ENCODE assay signal across 8 mouse cellular contexts in the genomic region with DNA sequence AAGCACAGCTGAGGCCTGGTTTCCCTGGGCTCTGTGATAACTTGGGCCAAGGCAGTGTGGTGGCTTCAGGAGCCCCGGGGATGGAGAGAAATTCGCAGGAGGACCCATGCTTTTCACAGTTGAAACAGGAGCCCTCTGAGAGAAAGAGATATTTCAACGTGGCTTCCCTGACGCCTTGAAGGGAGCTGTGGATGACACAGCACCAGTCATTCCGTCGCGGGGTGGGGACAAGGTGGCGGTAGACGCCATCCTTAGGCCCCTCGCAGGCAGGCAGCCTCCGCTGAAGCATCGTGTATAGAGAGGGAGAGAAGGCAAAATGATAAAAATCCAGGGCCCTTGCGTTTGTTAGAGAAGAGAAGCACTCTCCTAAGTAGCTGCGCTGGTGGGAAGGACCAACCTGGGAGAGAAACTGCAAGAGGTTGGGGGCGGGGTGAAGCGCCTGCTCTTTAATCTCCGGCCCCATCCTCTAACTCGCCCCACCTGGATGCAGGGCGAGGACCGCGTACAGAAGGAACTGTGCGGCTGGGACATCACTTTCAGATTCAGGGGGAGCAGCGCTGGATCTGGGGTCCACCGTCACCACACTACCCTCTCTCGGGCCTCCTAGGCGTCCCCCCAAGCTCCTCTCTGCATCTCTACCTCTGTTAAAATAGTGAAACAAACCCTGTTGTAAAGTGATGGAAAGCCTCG. TPM values are rescaled to one million over a fixed set of nuclear protein-coding genes. Genes with fewer than 3 reads are reported as not detected.
DNase-seq lines count a peak whose midpoint lies in the region; ATAC-seq and TF ChIP-seq lines count a peak whose summit lies in the region.

No protein-coding gene starts in this region.

- no peak for TF ChIP-seq EP300 in stomach, postnatal 0 days (optimal IDR thresholded peaks at IDR 0.05)

- H3K9me3 ChIP-seq in forebrain, embryonic 11.5 days (ENCODE audit: control insufficient read depth, low read length): no peaks in the 10 kb centered on the region
- H3K9me3 ChIP-seq in stomach, postnatal 0 days (ENCODE audit: control insufficient read depth, low read length): no peaks in the 10 kb centered on the region

- TF ChIP-seq CTCF in stomach, postnatal 0 days (IDR thresholded peaks at IDR 0.05; ENCODE audit: low read depth): no peak

- DNase-seq in kidney, adult 11 months: peak; percentile 34
- no peak for DNase-seq in kidney, adult 8-10 months
- DNase-seq in R1 (ENCODE audit: low read depth, low spot score): peak; percentile 70
- DNase-seq in forebrain, embryonic 11.5 days (ENCODE audit: low spot score): no peak
- DNase-seq in kidney, adult 18-20 months: peak; percentile 53
- DNase-seq in stomach, postnatal 0 days (ENCODE audit: low spot score): peak; percentile 38
- no peak for DNase-seq in ovary, postnatal 14 days (ENCODE audit: low spot score)

- H3K4me2 ChIP-seq in forebrain, embryonic 11.5 days (ENCODE audit: low read depth, low read length, severe bottlenecking): peak overlapping the region; percentile 94
- peak overlapping the region; percentile 100 for H3K4me2 ChIP-seq in stomach, postnatal 0 days (replicated peaks; ENCODE audit: low read depth)

- H3K27ac ChIP-seq in forebrain, embryonic 11.5 days (ENCODE audit: low read depth, low read length): no peak overlapping the region
- H3K27ac ChIP-seq in macrophage: no peak overlapping the region
- H3K27ac ChIP-seq in stomach, postnatal 0 days (replicated peaks): peak overlapping the region; percentile 94

- peaks cover 19% of the 10 kb centered on the region for H3K27me3 ChIP-seq in forebrain, embryonic 11.5 days (ENCODE audit: control insufficient read depth, insufficient read depth, low read length)
- H3K27me3 ChIP-seq in stomach, postnatal 0 days (ENCODE audit: control insufficient read depth, insufficient read depth, low read length): no peaks in the 10 kb centered on the region

- peak overlapping the region; percentile 71 for H3K9ac ChIP-seq in forebrain, embryonic 11.5 days (ENCODE audit: low read length)
- H3K9ac ChIP-seq in stomach, postnatal 0 days (ENCODE audit: low read length): peak overlapping the region; percentile 84

- H3K4me3 ChIP-seq in forebrain, embryonic 11.5 days (ENCODE audit: low read depth, low read length): peak overlapping the region; percentile 73
- H3K4me3 ChIP-seq in macrophage (ENCODE audit: inconsistent target): peak overlapping the region; percentile 41; the same call in 1 of the 2 replicates
- peak overlapping the region; percentile 83 for H3K4me3 ChIP-seq in stomach, postnatal 0 days (ENCODE audit: low read depth, low read length)

- peaks cover 81% of the 10 kb centered on the region for H3K79me2 ChIP-seq in macrophage (ENCODE audit: inconsistent target)

- no peaks in the 10 kb centered on the region for H3K36me3 ChIP-seq in forebrain, embryonic 11.5 days (ENCODE audit: control insufficient read depth, insufficient read depth, low read length)
- peaks cover 17% of the 10 kb centered on the region; the same call in 1 of the 2 replicates for H3K36me3 ChIP-seq in macrophage (ENCODE audit: inconsistent target)
- no peaks in the 10 kb centered on the region for H3K36me3 ChIP-seq in stomach, postnatal 0 days (ENCODE audit: control insufficient read depth, insufficient read depth, low read length)

- 2% methylated on average over 27 of the region's 27 CpGs for WGBS in forebrain, embryonic 11.5 days
- 21% methylated on average over 27 of the region's 27 CpGs for WGBS in macrophage (ENCODE audit: missing documents)
- WGBS in stomach, postnatal 0 days: 7% methylated on average over 27 of the region's 27 CpGs

- ATAC-seq in forebrain, embryonic 11.5 days (replicated peaks; ENCODE audit: low FRiP score): peak; percentile 7; the same call in 1 of the 2 replicates
- peak; percentile 1; the same call in 1 of the 2 replicates for ATAC-seq in stomach, postnatal 0 days (ENCODE audit: low FRiP score, low TSS enrichment)

- H3K4me1 ChIP-seq in forebrain, embryonic 11.5 days (replicated peaks; ENCODE audit: control insufficient read depth, insufficient read depth, low read length): peaks cover 10% of the 10 kb centered on the region; the same call in 1 of the 2 replicates
- no peaks in the 10 kb centered on the region; the same call in 1 of the 2 replicates for H3K4me1 ChIP-seq in stomach, postnatal 0 days (replicated peaks; ENCODE audit: control insufficient read depth, insufficient read depth)

RNA-seq across cellular contexts. Expression of a gene that starts 46.9 kb away (rescaled TPM):
- polyA plus RNA-seq in forebrain, embryonic 11.5 days (2014; fragmentation: Nextera tagmentation; extraction: Ambion mirVana): 6.3 and 7.7 TPM in 2 replicates
- total RNA-seq in macrophage (2018; cell fraction: chromatin; rRNA removed): 100 to 1,000 TPM in 24 of 26 experiments, 10 to 100 TPM in 2; 86.7 to 355 (median 269) TPM
- total RNA-seq in macrophage (2018; cell fraction: cytosol; rRNA removed): 100 to 1,000 TPM in 6 of 26 experiments, 10 to 100 TPM in 20; 23.4 to 123 (median 78.1) TPM
- total RNA-seq in macrophage (2018; cell fraction: nucleus; rRNA removed): 100 to 1,000 TPM in 21 of 26 experiments, 10 to 100 TPM in 5; 66.6 to 270 (median 170) TPM
- polyA plus RNA-seq in macrophage (2018): 32.3 to 46.4 TPM (median 42.2 TPM) in 3 replicates
- 5.9 and 6.0 TPM in 2 replicates for polyA plus RNA-seq in stomach, postnatal 0 days (2015; fragmentation: Nextera tagmentation; extraction: Ambion mirVana)

Comparison
In these comparisons a context has a peak if more than half of its experiments do, and no peak if none do; other contexts are left out.
1. DNase-seq: peak in kidney, adult 11 months (single experiment), R1 (single experiment), kidney, adult 18-20 months (single experiment) and stomach, postnatal 0 days (single experiment); none in kidney, adult 8-10 months (0 of 2), forebrain, embryonic 11.5 days (single experiment) and ovary, postnatal 14 days (single experiment).
2. Peak in every context shown above with its lines, with median percentiles within 50 percentile points of each other: H3K4me3 ChIP-seq.